Mouse (Mus musculus) hindbrain, embryonic 16.5 days (tissue): ENCODE data around the gene Nenf. TPM values are rescaled to one million over a fixed set of nuclear protein-coding genes. Genes with fewer than 3 reads are reported as not detected.
A peak's percentile ranks its signal among the peaks of the same experiment; 100 is the strongest.

Experiments used
- ATAC-seq: fragments of 200-750 bp; cut with Nextera tagmentation; 2 replicates; pipeline ENCODE4 v1.8.0; 2017; ENCODE audit warnings: moderate TSS enrichment, moderate library complexity
- H3K27ac ChIP-seq: fragments of 300-500 bp; sonication (generic); 2 replicates; pipeline ENCODE4 v1.5.1; 2014; ENCODE audit warnings: low read depth, mild to moderate bottlenecking, control low read depth, low read length, moderate library complexity
- H3K27me3 ChIP-seq: fragments of 300-500 bp; sonication (generic); replicated peaks from 2 replicates; pipeline ENCODE4 v1.6.1; 2014; ENCODE audit warnings: low read length; ENCODE audit not compliant: control insufficient read depth, insufficient read depth
- H3K36me3 ChIP-seq: fragments of 300-500 bp; sonication (generic); 2 replicates; pipeline ENCODE4 v1.6.1; 2014; ENCODE audit warnings: mild to moderate bottlenecking, low read length, moderate library complexity, mixed read lengths; ENCODE audit not compliant: control insufficient read depth, insufficient read depth
- H3K4me1 ChIP-seq: fragments of 300-500 bp; sonication (generic); 2 replicates; pipeline ENCODE4 v1.6.1; 2014; ENCODE audit warnings: low read depth, low read length; ENCODE audit not compliant: control insufficient read depth, insufficient read depth
- H3K4me2 ChIP-seq: fragments of 300-500 bp; sonication (generic); 2 replicates; pipeline ENCODE4 v1.6.1; 2014; ENCODE audit warnings: mild to moderate bottlenecking, low read length, control low read depth, moderate library complexity
- H3K4me3 ChIP-seq: fragments of 300-500 bp; sonication (generic); 2 replicates; pipeline ENCODE4 v1.5.1; 2014; ENCODE audit warnings: mild to moderate bottlenecking, low read length, control low read depth, moderate library complexity
- H3K9ac ChIP-seq: fragments of 300-500 bp; sonication (generic); 2 replicates; pipeline ENCODE4 v1.6.1; 2014; ENCODE audit warnings: low read depth, mild to moderate bottlenecking, control low read depth, low read length, moderate library complexity
- H3K9me3 ChIP-seq: fragments of 300-500 bp; sonication (generic); 2 replicates; pipeline ENCODE4 v1.6.1; 2014; ENCODE audit warnings: mild to moderate bottlenecking, low read length, moderate library complexity; ENCODE audit not compliant: control insufficient read depth
- WGBS: fragments of 180-500 bp; shearing (Covaris S2); extraction: QIAGEN DNeasy Blood & Tissue Kit; methylation state at CpG from one replicate; pipeline ENCODE4 v1.1.7; 2014; 5-methylcytosine and 5-hydroxymethylcytosine counted together
- polyA plus RNA-seq: library from polyadenylated mRNA; unstranded; fragments of >200 nt; fragmentation: Nextera tagmentation; extraction: Ambion mirVana; gene quantifications from 2 replicates; pipeline ENCODE4 v1.2.1, GENCODE M21; 2015

Gene Nenf
- polyA plus RNA-seq, 1 experiment from 2014 or later, result 149 TPM

DNA sequence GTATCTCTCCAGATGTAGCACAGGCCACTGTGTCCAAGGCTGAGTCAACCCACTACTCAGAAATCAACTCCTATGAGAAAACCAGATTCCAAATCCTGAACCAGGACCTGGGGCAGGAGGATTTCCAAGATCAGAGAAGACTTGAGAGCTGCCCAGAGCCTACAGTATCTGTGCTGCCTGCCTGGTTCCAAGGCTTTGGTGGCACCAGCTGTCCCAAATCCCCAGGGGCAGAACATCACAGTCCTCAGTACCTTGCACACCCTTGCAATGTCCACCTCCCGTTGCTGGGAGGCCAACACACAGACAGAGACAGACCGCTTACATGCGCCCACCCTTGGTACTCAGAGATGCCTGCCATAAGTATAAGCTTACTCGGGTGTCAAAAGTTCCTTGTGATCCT lies 19.7 kb downstream of the Nenf start:
- no peaks in the 10 kb centered on the region for H3K9me3 ChIP-seq
- 94% methylated on average over 4 of the region's 4 CpGs for WGBS
- H3K36me3 ChIP-seq, result no peaks in the 10 kb centered on the region
- ATAC-seq, result no peak
- no peak overlapping the region for H3K9ac ChIP-seq
- H3K27me3 ChIP-seq, result no peaks in the 10 kb centered on the region
- no peaks in the 10 kb centered on the region for H3K4me1 ChIP-seq
- H3K4me3 ChIP-seq, result no peak overlapping the region
- H3K4me2 ChIP-seq, result no peak overlapping the region
- no peak overlapping the region for H3K27ac ChIP-seq

GRCm38 (mm10) chr1:191296445-191296844 lies 21.5 kb downstream of the Nenf start:
- ATAC-seq, result peak; percentile 61
- no peaks in the 10 kb centered on the region for H3K9me3 ChIP-seq
- H3K9ac ChIP-seq, result no peak overlapping the region
- H3K27me3 ChIP-seq, result no peaks in the 10 kb centered on the region
- no peak overlapping the region for H3K4me2 ChIP-seq
- H3K4me1 ChIP-seq, result no peaks in the 10 kb centered on the region
- no peak overlapping the region for H3K4me3 ChIP-seq
- H3K36me3 ChIP-seq, result no peaks in the 10 kb centered on the region
- WGBS, result 62% methylated on average over 5 of the region's 5 CpGs
- H3K27ac ChIP-seq, result no peak overlapping the region; the same call in 1 of the 2 replicates

DNA sequence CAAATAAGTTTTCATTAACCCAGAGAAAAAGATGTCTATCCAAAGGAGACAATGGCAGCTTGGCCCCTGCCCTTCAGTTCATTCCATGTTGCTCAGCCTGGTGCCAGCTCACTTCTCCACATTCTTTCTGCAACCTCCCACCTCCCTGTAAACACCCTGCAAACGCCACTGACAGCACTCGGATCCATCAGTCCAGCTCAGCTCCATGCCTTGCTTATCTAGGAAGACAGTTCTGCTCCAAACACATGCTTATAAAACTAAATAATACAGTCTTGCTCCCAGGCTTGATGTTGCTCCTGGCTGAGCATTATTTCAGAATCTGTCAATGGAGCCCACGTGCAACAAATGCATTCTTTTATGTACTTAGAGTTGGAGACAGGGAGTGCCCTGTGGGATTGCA lies 22.2 kb downstream of the Nenf start:
- no peaks in the 10 kb centered on the region for H3K27me3 ChIP-seq
- no peaks in the 10 kb centered on the region for H3K36me3 ChIP-seq
- no peak overlapping the region for H3K4me2 ChIP-seq
- H3K27ac ChIP-seq, result no peak overlapping the region
- no peak overlapping the region for H3K9ac ChIP-seq
- no peaks in the 10 kb centered on the region for H3K4me1 ChIP-seq
- ATAC-seq, result no peak
- 38% methylated on average over 3 of the region's 3 CpGs for WGBS
- H3K9me3 ChIP-seq, result no peaks in the 10 kb centered on the region
- no peak overlapping the region for H3K4me3 ChIP-seq

GRCm38 (mm10) chr1:191293996-191294795 lies 23.8 kb downstream of the Nenf start:
- H3K9me3 ChIP-seq, result no peaks in the 10 kb centered on the region
- WGBS, result 76% methylated on average over 9 of the region's 9 CpGs
- H3K4me3 ChIP-seq, result no peak overlapping the region
- H3K36me3 ChIP-seq, result no peaks in the 10 kb centered on the region
- H3K4me1 ChIP-seq, result no peaks in the 10 kb centered on the region
- ATAC-seq, result no peak
- H3K27me3 ChIP-seq, result no peaks in the 10 kb centered on the region
- H3K27ac ChIP-seq, result no peak overlapping the region
- no peak overlapping the region for H3K4me2 ChIP-seq
- no peak overlapping the region for H3K9ac ChIP-seq

DNA sequence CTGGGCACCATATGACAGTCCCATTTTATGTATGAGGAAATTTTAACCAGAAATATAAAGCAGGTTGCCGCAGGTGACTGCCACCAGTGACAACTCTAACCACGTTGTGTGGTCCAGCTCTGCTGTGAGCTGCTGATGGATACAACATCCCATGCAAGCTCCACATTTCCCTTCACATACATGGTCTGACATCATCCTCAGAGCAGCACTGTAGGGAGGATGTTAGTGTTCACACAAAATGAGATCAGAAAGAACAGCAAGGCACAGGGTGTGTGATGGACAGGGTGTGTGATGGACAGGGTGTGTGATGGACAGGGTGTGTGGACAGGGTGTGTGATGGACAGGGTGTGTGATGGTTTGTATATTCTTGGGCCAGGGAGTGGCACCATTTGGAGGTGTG lies 24.9 kb downstream of the Nenf start:
- Histone ChIP-seq H3K9ac (no peak overlapping the region), H3K4me3 (no peak overlapping the region), H3K9me3 (no peaks in the 10 kb centered on the region), H3K27me3 (no peaks in the 10 kb centered on the region), H3K4me1 (no peaks in the 10 kb centered on the region), H3K4me2 (no peak overlapping the region), H3K27ac (no peak overlapping the region), H3K36me3 (no peaks in the 10 kb centered on the region)
- WGBS, result 84% methylated on average over 2 of the region's 2 CpGs
- ATAC-seq, result no peak

DNA sequence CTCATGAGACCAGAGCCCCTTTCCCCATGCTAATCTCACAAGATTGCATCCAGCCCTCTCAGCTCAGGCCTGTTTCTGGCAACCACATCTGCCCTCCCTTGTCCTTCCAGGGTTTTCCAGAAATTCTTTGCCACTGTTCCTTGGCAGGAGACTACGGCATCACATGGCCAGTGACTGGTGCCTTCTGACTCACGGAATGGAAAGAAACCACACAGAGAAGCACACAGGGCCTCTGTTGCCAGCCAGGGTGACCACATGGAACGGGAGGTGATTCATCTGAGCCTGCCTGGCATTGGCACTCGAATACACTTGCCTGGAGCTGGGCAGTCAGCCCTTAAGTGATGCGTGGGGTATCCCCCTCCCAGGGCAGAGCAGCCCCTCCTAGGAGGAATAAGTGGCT lies 25.6 kb downstream of the Nenf start:
- H3K4me2 ChIP-seq, result no peak overlapping the region
- H3K9ac ChIP-seq, result no peak overlapping the region
- 50% methylated on average over 5 of the region's 5 CpGs for WGBS
- no peaks in the 10 kb centered on the region for H3K4me1 ChIP-seq
- H3K4me3 ChIP-seq, result no peak overlapping the region
- ATAC-seq, result peak; percentile 84
- no peaks in the 10 kb centered on the region for H3K27me3 ChIP-seq
- no peak overlapping the region for H3K27ac ChIP-seq
- no peaks in the 10 kb centered on the region for H3K9me3 ChIP-seq
- H3K36me3 ChIP-seq, result no peaks in the 10 kb centered on the region

DNA sequence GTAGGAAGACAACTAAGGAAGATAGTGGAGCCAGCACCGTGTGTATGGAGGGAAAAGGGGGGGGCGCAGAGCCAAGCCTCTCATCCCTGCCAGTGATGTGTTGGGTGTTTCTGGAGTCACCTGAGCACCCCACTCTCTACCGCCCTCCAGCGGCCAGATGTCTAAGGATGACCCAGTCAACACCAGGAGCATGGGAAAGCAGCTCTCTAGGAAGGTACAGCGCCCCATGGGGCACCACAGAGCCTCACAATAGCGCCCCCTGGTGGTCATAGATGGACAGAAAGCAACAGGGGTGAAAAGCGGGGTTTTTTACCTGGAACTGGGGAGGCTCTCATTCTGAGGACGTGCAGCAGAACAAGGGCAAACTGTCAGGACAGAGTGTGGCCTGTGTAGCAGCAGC lies 29.2 kb downstream of the Nenf start:
- ATAC-seq, result no peak
- Histone ChIP-seq H3K4me3 (no peak overlapping the region), H3K9me3 (peaks cover 2% of the 10 kb centered on the region; the same call in 1 of the 2 replicates), H3K36me3 (no peaks in the 10 kb centered on the region), H3K27me3 (no peaks in the 10 kb centered on the region), H3K4me1 (no peaks in the 10 kb centered on the region), H3K4me2 (no peak overlapping the region), H3K27ac (no peak overlapping the region), H3K9ac (no peak overlapping the region)
- WGBS, result 33% methylated on average over 8 of the region's 8 CpGs

GRCm38 (mm10) chr1:191284502-191284901 lies 33.5 kb downstream of the Nenf start:
- WGBS, result 88% methylated on average over 8 of the region's 8 CpGs
- Histone ChIP-seq H3K4me1 (no peaks in the 10 kb centered on the region), H3K27me3 (no peaks in the 10 kb centered on the region), H3K36me3 (no peaks in the 10 kb centered on the region), H3K4me3 (no peak overlapping the region), H3K4me2 (no peak overlapping the region), H3K9me3 (peaks cover 2% of the 10 kb centered on the region; the same call in 1 of the 2 replicates), H3K27ac (no peak overlapping the region), H3K9ac (no peak overlapping the region)
- no peak for ATAC-seq

GRCm38 (mm10) chr1:191283110-191284040 lies 34.6 kb downstream of the Nenf start:
- no peaks in the 10 kb centered on the region for H3K27me3 ChIP-seq
- no peak overlapping the region for H3K4me3 ChIP-seq
- no peaks in the 10 kb centered on the region for H3K4me1 ChIP-seq
- H3K9me3 ChIP-seq, result peaks cover 2% of the 10 kb centered on the region; the same call in 1 of the 2 replicates
- H3K9ac ChIP-seq, result no peak overlapping the region
- no peak overlapping the region for H3K27ac ChIP-seq
- ATAC-seq, result no peak
- 72% methylated on average over 13 of the region's 13 CpGs for whole genome bisulfite sequencing
- H3K36me3 ChIP-seq, result no peaks in the 10 kb centered on the region
- H3K4me2 ChIP-seq, result no peak overlapping the region
